Mouse (Mus musculus) kidney, adult 2 months (tissue): ENCODE measurements around the gene Gm42674.

Experiments
- CTCF ChIP-seq: fragments of 200-500 bp; conservative IDR thresholded peaks from 2 replicates; pipeline ENCODE4 v1.5.1; 2011; ENCODE audit warnings: low read depth, mild to moderate bottlenecking, control low read depth, low read length, moderate library complexity, mixed read lengths; ENCODE audit not compliant: insufficient read depth, insufficient read length
- POLR2A ChIP-seq: fragments of 200-500 bp; IDR thresholded peaks from one replicate; pipeline ENCODE4 v1.6.1; 2011; ENCODE audit warnings: low read depth, low read length, control low read depth

- TF ChIP-seq POLR2A (no peak), CTCF (no peak)
Observed at GRCm38 (mm10) chr3:90582156-90582555, 19.5 kb upstream of the Gm42674 start.
